Mouse (Mus musculus) ZHBTc4 (cell line): ENCODE results near the gene Ms4a8a.

ENCODE experiments used
- DNase-seq: peaks from one replicate; pipeline ENCODE4 v3.0.0-alpha.2; 2011; ENCODE audit warnings: low read depth, low spot score

Ms4a8a gene

GRCm38 (mm10) chr19:11017891-11018290 is 63.0 kb downstream of the Ms4a8a start, which contains the start of gene Ms4a18:
TSS of gene Ms4a18 (minus strand) at chr19:11018031.
- DNase-seq = no peak
